Mouse (Mus musculus) kidney, embryonic 15.5 days (tissue): ENCODE data around the gene Gfral. TPM values are rescaled to one million over a fixed set of nuclear protein-coding genes. Genes with fewer than 3 reads are reported as not detected.
"Not testable (repeated sequence)": the region's sequence is repeated elsewhere in the genome, so short reads cannot be mapped to it uniquely, and the experiment has no call there.

Source experiments
- ATAC-seq: fragments of 200-750 bp; cut with Nextera tagmentation; replicated peaks from 2 replicates; pipeline ENCODE4 v1.8.0; 2017; ENCODE audit warnings: moderate TSS enrichment; ENCODE audit not compliant: low FRiP score
- H3K27ac ChIP-seq: fragments of 300-500 bp; sonication (generic); 2 replicates; pipeline ENCODE4 v1.5.1; 2015; ENCODE audit warnings: mild to moderate bottlenecking, inconsistent platforms
- H3K27me3 ChIP-seq: fragments of 300-500 bp; sonication (generic); 2 replicates; pipeline ENCODE4 v1.6.1; 2015; ENCODE audit warnings: inconsistent platforms
- H3K36me3 ChIP-seq: fragments of 300-500 bp; sonication (generic); 2 replicates; pipeline ENCODE4 v1.6.1; 2015; ENCODE audit warnings: inconsistent platforms
- H3K4me1 ChIP-seq: fragments of 300-500 bp; sonication (generic); 2 replicates; pipeline ENCODE4 v1.6.1; 2015; ENCODE audit warnings: inconsistent platforms
- H3K4me2 ChIP-seq: fragments of 300-500 bp; sonication (generic); 2 replicates; pipeline ENCODE4 v1.6.1; 2015; ENCODE audit warnings: moderate library complexity, mild to moderate bottlenecking, inconsistent platforms
- H3K4me3 ChIP-seq: fragments of 300-500 bp; sonication (generic); replicated peaks from 2 replicates; pipeline ENCODE4 v1.5.1; 2015; ENCODE audit warnings: mild to moderate bottlenecking, inconsistent platforms
- H3K9ac ChIP-seq: fragments of 300-500 bp; sonication (generic); 2 replicates; pipeline ENCODE4 v1.6.1; 2015; ENCODE audit warnings: mild to moderate bottlenecking, inconsistent platforms
- H3K9me3 ChIP-seq: fragments of 300-500 bp; sonication (generic); replicated peaks from 2 replicates; pipeline ENCODE4 v1.6.1; 2016; ENCODE audit warnings: inconsistent platforms
- WGBS: fragments of 180-500 bp; shearing (Covaris S2); methylation state at CpG from one replicate; pipeline ENCODE4 v1.1.7; 2015; ENCODE audit warnings: mixed read lengths; 5-methylcytosine and 5-hydroxymethylcytosine counted together
- polyA plus RNA-seq: library from polyadenylated mRNA; unstranded; fragments of >200 nt; fragmentation: Nextera tagmentation; extraction: Ambion mirVana; gene quantifications from 2 replicates; pipeline ENCODE4 v1.2.1, GENCODE M21; 2015

Gene Gfral
- polyA plus RNA-seq, 1 experiment from 2014 or later, result not detected

DNA sequence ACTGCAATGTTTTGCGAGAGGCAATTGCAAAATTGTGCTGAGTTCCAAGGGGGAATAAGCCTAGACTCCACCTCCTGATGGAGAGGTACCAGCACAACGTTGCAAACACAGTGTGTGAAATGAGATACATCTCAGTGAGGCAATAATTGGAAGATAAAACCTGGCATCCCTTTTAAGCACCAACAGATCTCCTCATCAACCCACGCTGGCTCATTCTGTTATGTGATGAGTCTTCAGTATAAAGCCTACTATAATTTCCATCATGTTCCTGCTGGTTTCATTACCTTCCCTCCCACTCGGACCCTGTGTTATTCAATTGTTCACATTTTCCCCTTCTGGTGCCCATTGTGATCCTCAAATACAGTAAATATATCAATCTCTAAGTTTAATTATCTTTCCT lies 1.2 kb upstream of the Gfral start:
- Histone ChIP-seq H3K9me3 (no peaks in the 10 kb centered on the region), H3K4me3 (no peak overlapping the region), H3K4me2 (no peak overlapping the region), H3K4me1 (no peaks in the 10 kb centered on the region), H3K36me3 (no peaks in the 10 kb centered on the region), H3K27ac (no peak overlapping the region), H3K9ac (no peak overlapping the region), H3K27me3 (no peaks in the 10 kb centered on the region)
- no peak for ATAC-seq
- WGBS, result 56% methylated on average over 4 of the region's 4 CpGs

DNA sequence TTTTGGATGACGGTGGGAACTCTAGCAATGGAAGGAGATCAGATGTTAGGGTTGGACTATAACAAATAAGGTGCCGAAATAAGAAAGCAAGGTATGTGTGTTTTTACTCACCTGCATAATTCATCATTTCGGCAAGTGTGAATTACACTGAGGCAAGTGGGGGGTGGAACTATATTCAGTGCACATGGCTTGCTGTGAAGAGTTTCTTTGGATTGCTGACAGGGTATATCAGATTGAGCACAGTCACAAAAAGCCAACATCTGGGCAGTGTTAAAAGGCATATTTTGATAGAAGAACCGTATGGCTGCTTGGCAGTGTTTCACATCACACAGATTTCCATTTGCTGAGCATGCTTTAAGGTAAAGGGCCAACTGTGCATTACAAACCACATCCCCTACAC lies 16.5 kb downstream of the Gfral start:
- H3K27ac ChIP-seq, result no peak overlapping the region
- H3K4me3 ChIP-seq, result no peak overlapping the region
- no peaks in the 10 kb centered on the region for H3K4me1 ChIP-seq
- no peak for ATAC-seq
- H3K9me3 ChIP-seq, result no peaks in the 10 kb centered on the region
- H3K27me3 ChIP-seq, result no peaks in the 10 kb centered on the region
- no peak overlapping the region for H3K9ac ChIP-seq
- no peak overlapping the region for H3K4me2 ChIP-seq
- 83% methylated on average over 4 of the region's 4 CpGs for WGBS
- no peaks in the 10 kb centered on the region for H3K36me3 ChIP-seq

DNA sequence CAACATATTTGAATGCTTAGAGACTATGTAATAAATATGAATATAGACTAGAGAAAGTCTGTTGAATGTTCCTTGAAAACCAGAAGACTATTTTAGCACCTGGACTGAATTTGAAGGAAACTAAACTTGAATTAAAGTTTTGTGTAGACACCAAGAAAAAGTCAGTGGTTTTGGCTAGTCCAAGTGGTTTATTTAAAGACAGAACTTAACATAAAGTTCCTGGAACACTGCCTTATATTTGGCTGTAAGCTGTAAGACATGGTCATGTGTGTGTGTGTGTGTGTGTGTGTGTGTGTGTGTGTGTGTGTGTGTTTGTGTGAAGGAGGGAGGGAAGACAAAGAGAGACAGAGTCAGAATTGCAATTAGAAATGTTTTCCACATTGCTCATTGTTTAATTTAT lies 34.2 kb downstream of the Gfral start:
- Histone ChIP-seq H3K4me2 (no peak overlapping the region), H3K9me3 (no peaks in the 10 kb centered on the region), H3K27me3 (no peaks in the 10 kb centered on the region), H3K9ac (no peak overlapping the region), H3K36me3 (no peaks in the 10 kb centered on the region), H3K4me3 (no peak overlapping the region), H3K27ac (no peak overlapping the region), H3K4me1 (no peaks in the 10 kb centered on the region)
- ATAC-seq, result no peak

DNA sequence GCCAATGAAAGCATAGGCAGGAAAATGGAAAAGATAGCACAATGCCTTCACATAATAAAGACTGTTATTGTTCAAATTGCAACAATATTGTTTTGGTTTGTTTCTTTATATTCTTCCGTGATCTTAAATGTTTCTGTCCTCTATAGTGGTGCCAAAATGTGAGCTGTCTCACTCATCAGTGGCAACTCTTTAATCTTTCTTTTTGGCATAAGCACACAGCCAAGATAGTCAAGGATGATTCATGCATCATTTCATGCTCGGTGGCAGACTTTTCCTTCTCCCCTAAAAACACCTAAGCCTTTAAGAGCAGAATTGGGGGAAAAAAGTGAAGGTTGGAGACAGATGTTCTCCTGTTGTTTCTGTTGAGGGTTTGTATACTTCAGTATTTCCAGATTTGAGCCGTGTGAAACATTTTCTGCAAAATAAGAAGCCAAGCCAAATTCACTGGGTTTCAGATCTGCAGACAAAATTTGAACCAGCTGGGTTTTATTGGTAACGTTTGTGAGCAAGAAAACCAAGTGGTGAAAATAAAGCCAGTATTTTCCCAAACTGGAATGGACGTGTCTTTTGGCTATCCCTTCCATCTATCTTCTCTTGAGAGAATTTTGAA lies 40.7 kb downstream of the Gfral start:
- ATAC-seq, result no peak
- no peaks in the 10 kb centered on the region for H3K9me3 ChIP-seq

DNA sequence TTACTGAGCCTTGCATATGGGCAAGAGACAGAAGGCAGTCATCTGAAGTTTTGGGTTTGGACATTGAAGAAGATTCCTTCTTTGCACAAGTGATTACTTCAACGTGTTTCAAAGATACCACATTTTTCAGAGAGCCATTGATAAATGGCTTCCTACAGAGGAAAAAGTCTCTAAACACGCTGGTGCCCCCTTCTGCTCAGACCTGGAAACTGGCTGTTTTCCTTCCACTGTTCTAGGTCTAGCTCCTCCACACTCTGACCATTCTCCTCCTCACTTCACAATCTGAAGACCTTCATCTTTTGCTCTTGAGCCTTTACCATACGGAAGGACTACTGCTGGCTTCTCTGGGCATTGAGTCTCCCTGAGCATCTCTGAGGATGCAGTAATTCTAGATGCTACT lies 45.1 kb downstream of the Gfral start:
- WGBS, result 46% methylated on average over 3 of the region's 3 CpGs
- H3K9me3 ChIP-seq, result no peaks in the 10 kb centered on the region
- ATAC-seq, result no peak

More for the DNA sequence above, 40.7 kb downstream of the Gfral start:
- Histone ChIP-seq H3K36me3 (no peaks in the 10 kb centered on the region), H3K4me2 (no peak overlapping the region), H3K4me3 (no peak overlapping the region), H3K27ac (no peak overlapping the region), H3K4me1 (no peaks in the 10 kb centered on the region), H3K9ac (no peak overlapping the region), H3K27me3 (no peaks in the 10 kb centered on the region)
- WGBS, result 79% methylated on average over 5 of the region's 5 CpGs

DNA sequence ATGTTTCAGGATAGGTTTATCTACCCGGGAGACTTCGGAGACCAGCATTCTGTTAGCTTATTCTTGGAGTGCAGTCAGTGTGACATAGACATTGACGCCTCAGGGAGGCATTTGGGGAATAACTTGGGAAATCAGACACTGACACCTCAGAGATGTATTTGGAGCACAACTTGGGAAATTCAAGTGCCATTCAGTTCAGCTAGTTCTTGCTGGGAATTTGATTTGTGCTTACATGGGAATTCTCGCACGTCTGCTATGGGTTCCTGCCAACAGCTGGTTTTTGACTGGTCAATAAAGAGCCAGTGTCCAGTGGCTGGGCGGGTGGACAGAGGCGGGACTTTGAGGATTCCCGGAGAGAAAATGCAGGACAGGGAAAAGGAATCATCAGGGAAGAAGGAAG lies 51.0 kb downstream of the Gfral start:
- no peak overlapping the region for H3K4me3 ChIP-seq
- no peaks in the 10 kb centered on the region for H3K9me3 ChIP-seq
- WGBS, result 58% methylated on average over 8 of the region's 8 CpGs
- no peak overlapping the region for H3K9ac ChIP-seq
- no peak for ATAC-seq
- H3K27me3 ChIP-seq, result no peaks in the 10 kb centered on the region
- no peak overlapping the region for H3K4me2 ChIP-seq
- no peaks in the 10 kb centered on the region for H3K4me1 ChIP-seq
- H3K27ac ChIP-seq, result no peak overlapping the region
- no peaks in the 10 kb centered on the region for H3K36me3 ChIP-seq

More for the DNA sequence above, 45.1 kb downstream of the Gfral start:
- H3K27ac ChIP-seq, result no peak overlapping the region
- no peaks in the 10 kb centered on the region for H3K36me3 ChIP-seq
- no peaks in the 10 kb centered on the region for H3K4me1 ChIP-seq
- no peak overlapping the region for H3K4me2 ChIP-seq
- H3K27me3 ChIP-seq, result no peaks in the 10 kb centered on the region
- no peak overlapping the region for H3K4me3 ChIP-seq
- no peak overlapping the region for H3K9ac ChIP-seq

DNA sequence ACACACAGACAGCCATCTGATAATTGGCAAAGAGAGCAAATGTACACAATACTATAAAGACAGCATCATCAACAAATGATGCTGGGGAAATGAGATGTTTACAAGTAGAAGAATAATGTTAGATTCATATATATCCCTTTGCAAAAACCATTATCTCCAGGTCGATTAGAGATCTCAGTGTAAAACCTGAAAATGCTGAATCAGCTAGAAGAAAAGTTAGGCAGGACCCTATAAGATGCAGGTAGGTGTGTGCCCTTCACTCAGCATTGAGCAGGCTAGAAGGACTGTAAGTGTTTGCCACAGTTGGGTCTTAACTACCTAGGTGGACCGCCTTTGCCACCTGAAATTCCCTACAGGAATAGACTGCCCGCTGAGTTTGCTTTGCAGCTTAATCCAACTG lies 67.9 kb downstream of the Gfral start:
- Histone ChIP-seq H3K9ac (no peak overlapping the region), H3K4me1 (no peaks in the 10 kb centered on the region), H3K4me3 (no peak overlapping the region), H3K36me3 (no peaks in the 10 kb centered on the region), H3K27ac (no peak overlapping the region), H3K4me2 (no peak overlapping the region), H3K27me3 (no peaks in the 10 kb centered on the region), H3K9me3 (no peaks in the 10 kb centered on the region)
- no peak for ATAC-seq
- 71% methylated on average over 3 of the region's 3 CpGs for WGBS

DNA sequence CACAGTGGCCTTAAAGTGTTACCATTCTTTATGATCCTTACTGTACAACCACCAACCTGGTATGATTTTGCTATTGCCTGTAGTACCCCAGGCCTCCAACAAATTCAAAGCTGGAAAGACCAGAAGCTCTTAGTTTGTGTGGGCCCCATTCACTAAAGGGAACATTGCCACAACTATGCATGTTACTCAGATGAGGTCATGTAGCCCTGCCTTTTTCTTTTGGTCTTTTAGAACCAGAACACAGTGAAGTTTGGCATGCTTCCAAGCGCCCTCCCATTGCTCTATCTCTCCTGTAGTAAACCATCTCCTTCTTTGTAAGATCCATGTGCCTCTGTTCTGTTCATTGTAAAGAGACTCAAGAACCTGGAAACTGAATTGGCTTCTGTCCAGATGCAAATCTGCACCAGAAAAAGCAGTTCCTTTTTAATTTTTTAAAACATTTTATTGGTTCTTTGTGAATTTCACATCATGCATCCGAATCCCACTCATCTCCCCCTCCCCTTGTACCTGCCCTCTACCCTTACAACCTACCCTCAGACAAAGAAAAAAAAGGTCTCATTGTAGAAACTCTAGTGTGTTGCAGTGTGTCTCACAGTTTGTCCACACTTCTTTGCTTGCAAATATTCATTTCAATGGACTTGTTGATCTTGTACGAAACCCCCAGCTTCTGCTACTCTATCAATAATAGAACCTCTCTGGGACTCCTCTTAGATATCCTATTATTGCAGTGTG lies 74.9 kb downstream of the Gfral start:
- Histone ChIP-seq H3K9me3 (no peaks in the 10 kb centered on the region), H3K4me3 (no peak overlapping the region), H3K9ac (no peak overlapping the region), H3K4me2 (no peak overlapping the region), H3K27me3 (no peaks in the 10 kb centered on the region), H3K4me1 (no peaks in the 10 kb centered on the region), H3K27ac (no peak overlapping the region), H3K36me3 (no peaks in the 10 kb centered on the region)
- no peak for ATAC-seq
- 74% methylated on average over 3 of the region's 3 CpGs for WGBS

DNA sequence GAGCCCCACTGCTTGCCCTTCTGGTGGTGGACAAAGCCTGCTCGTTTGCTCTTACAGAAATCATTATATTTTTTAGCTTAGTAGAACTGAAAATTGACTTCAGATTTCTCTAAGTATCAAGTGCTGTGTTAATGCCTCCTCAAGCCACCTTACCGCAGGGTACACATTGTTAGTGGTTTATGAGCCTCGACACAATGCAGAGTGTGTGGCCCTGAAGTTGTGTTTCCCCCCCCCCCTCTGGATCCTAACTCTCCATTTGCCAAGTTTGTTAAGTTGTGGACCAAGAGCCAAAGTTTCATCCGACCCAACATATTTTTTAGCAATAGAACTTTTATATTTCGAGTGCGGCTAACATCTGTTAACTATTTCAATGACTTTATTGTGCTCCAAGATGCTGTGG lies 79.4 kb downstream of the Gfral start:
- no peaks in the 10 kb centered on the region for H3K4me1 ChIP-seq
- no peaks in the 10 kb centered on the region for H3K27me3 ChIP-seq
- no peak overlapping the region for H3K4me2 ChIP-seq
- H3K27ac ChIP-seq, result no peak overlapping the region
- no peaks in the 10 kb centered on the region for H3K9me3 ChIP-seq
- no peak overlapping the region for H3K4me3 ChIP-seq
- ATAC-seq, result no peak
- no peaks in the 10 kb centered on the region for H3K36me3 ChIP-seq
- WGBS, result 72% methylated on average over 6 of the region's 6 CpGs
- H3K9ac ChIP-seq, result no peak overlapping the region

DNA sequence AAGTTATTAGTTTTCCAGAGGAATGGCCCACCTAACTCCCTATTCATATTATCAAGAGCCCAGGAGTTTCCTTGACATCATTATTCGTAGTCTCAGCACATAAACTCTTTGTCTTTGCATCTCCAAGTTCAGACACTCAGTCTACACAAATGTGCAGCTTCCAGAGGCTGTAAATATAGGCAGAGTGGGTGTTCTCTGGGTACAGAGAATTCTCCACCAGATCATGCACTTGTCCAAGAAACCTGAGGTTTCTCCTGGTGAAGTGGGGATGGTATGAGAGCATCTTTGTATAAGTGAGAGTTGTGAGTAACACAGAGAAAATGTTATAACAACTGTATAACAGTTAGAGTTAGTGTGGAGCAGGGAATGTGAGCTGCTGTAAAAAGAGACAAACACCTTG lies 84.1 kb downstream of the Gfral start:
- no peak overlapping the region for H3K27ac ChIP-seq
- WGBS, result 77% methylated on average over 1 of the region's 1 CpGs
- no peaks in the 10 kb centered on the region for H3K36me3 ChIP-seq
- H3K27me3 ChIP-seq, result no peaks in the 10 kb centered on the region
- no peaks in the 10 kb centered on the region for H3K4me1 ChIP-seq
- no peak overlapping the region for H3K9ac ChIP-seq
- ATAC-seq, result no peak
- no peaks in the 10 kb centered on the region for H3K9me3 ChIP-seq
- no peak overlapping the region for H3K4me2 ChIP-seq
- H3K4me3 ChIP-seq, result no peak overlapping the region

DNA sequence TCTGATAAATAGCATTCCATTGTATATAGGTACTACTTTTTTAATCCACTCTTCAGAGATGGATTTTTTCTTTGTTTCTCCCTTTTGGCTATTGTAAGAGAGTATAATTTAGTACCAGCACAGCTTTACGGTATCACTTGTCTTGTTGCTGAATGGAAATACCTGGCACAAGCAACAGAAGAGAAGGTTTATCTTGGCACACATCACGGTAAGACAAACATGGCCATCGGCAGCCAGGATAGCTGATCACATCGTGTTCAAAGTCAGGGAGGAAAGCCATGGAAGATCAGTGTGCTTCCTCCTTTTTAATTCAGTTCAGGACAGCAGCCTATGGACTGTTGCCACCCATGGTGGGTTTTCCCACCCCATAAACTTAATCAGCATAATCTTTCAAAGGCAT lies 89.2 kb downstream of the Gfral start:
- Histone ChIP-seq H3K4me2 (no peak overlapping the region), H3K9me3 (no peaks in the 10 kb centered on the region), H3K27me3 (no peaks in the 10 kb centered on the region), H3K9ac (no peak overlapping the region), H3K27ac (no peak overlapping the region), H3K4me3 (no peak overlapping the region), H3K36me3 (no peaks in the 10 kb centered on the region), H3K4me1 (no peaks in the 10 kb centered on the region)
- 62% methylated on average over 4 of the region's 4 CpGs for WGBS
- ATAC-seq, result no peak

DNA sequence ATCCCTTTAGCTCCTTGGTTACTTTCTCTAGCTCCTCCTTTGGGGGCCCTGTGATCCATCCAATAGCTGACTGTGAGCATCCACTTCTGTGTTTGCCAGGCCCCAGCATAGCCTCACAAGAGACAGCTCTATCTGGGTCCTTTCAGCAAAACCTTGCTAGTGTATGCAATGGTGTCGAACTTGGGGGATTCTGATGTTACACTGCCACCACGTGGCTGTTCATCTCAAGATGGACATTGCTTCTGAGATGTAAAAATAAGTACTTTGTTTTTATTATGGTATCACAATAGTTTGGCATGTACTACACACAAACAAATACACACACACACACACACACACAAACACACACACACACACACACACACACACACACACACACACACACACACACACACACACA lies 90.6 kb downstream of the Gfral start:
- not testable (repeated sequence) for H3K4me1 ChIP-seq, H3K9me3 ChIP-seq, H3K36me3 ChIP-seq, H3K27me3 ChIP-seq, H3K4me2 ChIP-seq, H3K9ac ChIP-seq, ATAC-seq, H3K4me3 ChIP-seq, H3K27ac ChIP-seq
- 3% methylated on average over 2 of the region's 2 CpGs for WGBS
